Mouse (Mus musculus) left cerebral cortex, postnatal 10 days (tissue): ENCODE measurements around the gene Afg1l. TPM values are rescaled to one million over a fixed set of nuclear protein-coding genes. Genes with fewer than 3 reads are reported as not detected.

Experiments used
- total RNA-seq, 2 experiments: library from RNA; stranded (reverse); gene quantifications; 2 replicates each; pipeline ENCODE4 v1.2.3; 2021

Afg1l gene
- total RNA-seq, 2 experiments from 2014 or later: 9.3 to 10.5 TPM

Other genes starting within 250 kb of the Afg1l start
- 10 to 100 TPM; 40.0 to 46.8 TPM for gene Foxo3, start 201.8 kb downstream of the Afg1l start, total RNA-seq
- gene Snx3, start 23.5 kb upstream of the Afg1l start, total RNA-seq: 100 to 1,000 TPM; 197 to 199 TPM
- 10 to 100 TPM in 1 of 2 experiments, 1 to 10 TPM in 1; 9.4 to 12.8 TPM for gene Nr2e1, start 105.1 kb upstream of the Afg1l start, total RNA-seq
- 10 to 100 TPM; 40.9 to 42.1 TPM for gene Ostm1, start 105.3 kb upstream of the Afg1l start, total RNA-seq